Mouse (Mus musculus): ENCODE data around the gene Defb46.

The Defb46 gene

DNA sequence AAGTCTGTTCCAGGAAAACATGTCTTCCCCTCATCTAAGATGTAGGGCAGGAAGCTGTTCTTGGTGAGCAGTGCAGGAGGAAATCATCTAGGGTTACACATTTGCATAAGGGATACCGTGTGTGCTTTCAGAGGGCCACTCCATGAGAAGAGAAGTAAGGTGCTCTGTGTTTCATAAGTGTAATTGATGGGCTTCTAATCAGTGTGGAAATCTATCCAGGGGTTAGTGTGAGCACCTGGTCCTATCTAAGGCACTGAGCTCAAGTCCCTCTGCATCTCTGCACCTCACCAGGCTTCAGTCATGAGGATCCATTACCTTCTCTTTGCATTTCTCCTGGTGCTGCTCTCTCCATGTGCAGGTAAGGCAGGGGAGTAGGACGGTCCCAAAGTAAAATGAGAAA is at the start of gene Defb46:
Gene Defb46, plus strand, starts transcription at position 301 of the 400 bp plus-strand sequence.
- no peak for DNase-seq (ENCODE audit: low read depth)

DNA sequence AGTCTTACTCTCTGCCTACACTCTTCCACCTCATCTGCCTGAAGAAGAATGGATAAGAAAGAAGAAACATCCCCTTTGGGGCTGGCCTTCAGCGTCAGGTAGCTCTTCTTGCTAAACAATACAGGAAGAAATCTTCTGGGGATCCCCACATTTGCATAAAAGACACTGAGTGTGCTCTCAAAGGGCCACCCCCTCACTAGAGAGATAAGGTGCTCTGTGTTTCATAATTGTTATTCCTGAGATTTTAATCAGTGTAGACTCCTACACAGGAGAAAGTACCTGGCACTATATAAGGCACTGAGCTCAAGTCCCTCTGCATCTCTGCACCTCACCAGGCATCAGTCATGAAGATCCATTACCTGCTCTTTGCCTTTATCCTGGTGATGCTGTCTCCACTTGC is 14.6 kb upstream of the Defb46 start, which contains the start of gene Defb6:
Gene Defb6, plus strand, starts transcription at position 318 of the 400 bp plus-strand sequence.
- no peak for DNase-seq (ENCODE audit: low read depth)

- no peak for DNase-seq (ENCODE audit: low read depth)
These were observed 1.6 kb upstream of the Defb46 start for GRCm38 (mm10) chr8:19238101-19238500.

DNA sequence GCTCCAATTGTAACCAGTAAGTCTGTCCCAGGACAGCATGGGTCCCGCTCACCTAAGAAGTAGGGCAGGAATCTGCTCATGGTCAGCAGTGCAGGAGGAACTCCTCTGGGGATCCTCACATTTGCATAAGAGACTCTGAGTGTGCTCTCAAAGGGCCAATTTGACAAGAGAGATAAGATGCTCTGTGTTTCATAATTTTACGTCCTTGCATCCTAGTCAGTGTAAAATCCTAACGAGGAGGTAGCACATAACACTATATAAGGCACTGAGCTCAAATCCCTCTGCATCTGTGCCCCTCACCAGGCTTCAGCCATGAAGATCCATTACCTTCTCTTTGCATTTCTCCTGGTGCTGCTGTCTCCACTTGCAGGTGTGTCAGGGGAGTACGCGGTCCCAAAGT is 7.6 kb downstream of the Defb46 start, which contains the start of gene Defb5:
Gene Defb5, plus strand, starts transcription at position 301 of the 400 bp plus-strand sequence.
- DNase-seq (ENCODE audit: low read depth): no peak

DNA sequence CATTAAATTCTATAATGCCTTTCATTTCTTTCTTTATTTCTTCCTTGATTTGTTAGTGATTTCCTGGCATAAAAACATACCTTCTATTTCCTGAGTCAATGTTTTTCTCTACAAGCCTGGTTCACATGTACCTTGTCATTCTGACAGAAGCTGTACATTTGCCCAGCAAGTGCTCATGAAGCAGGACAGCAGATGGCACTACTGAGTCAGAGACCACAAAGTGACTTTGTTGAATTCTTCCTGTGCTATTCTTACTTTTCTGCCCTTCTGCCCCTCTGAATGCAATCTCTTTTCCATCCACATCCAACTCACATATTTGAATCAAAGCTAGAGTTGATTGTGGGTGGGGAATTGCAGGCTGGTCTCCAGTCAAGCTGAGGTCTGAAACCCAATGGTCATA is 18.4 kb downstream of the Defb46 start:
- no peak for DNase-seq (ENCODE audit: low read depth)

DNA sequence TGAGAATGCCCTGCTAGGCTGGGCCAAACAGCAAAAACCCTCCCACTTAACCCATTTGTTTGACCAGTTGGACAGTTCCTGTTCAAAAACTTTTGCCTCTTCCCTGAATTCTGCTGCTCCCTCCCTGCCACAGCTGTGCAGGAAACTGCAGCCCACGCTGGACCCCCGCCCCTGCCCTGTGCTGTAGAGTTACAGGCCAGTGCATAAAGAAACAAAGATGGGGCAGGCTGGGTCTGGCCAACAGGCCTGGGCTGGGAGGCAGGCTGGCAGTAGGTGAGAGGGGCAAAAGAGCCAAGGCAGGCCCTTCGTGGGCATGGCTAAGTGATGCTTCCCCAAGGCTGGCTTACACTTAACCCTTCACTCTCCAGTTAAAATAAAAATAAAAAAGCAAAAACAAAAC is 20.0 kb downstream of the Defb46 start:
- no peak for DNase-seq (ENCODE audit: low read depth)
